Mouse (Mus musculus): ENCODE results near the gene Osbpl3.
"Not testable (repeated sequence)": the region's sequence is repeated elsewhere in the genome, so short reads cannot be mapped to it uniquely, and the experiment has no call there.

Osbpl3 gene

DNA sequence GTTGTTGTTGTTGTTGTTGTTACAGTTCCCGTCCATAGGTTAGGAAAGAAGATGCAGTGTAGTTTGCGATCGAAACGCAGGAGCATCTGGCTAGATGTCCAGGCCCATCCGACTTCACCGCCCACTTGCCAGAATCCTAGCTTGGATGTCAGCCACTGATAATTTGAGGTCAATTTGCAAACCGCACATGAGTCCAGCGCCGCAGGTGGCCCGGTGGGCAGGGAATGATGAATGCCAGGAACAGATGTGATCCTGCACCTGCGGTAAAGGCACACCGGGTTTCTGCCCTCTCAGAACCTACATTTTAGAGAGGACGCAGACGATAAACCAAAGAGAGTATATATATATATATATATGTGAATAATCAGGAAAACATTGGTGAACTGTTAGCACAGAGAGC lies 705 bp upstream of the Osbpl3 start:
- in situ Hi-C loops (cut with MboI; ENCODE audit: low pct_unique_long_range_greater_than_20kb in 1 of 2, low sequenced_read_pairs in 2 of 2, unreplicated experiment in 1 of 2) = no loop called here

DNA sequence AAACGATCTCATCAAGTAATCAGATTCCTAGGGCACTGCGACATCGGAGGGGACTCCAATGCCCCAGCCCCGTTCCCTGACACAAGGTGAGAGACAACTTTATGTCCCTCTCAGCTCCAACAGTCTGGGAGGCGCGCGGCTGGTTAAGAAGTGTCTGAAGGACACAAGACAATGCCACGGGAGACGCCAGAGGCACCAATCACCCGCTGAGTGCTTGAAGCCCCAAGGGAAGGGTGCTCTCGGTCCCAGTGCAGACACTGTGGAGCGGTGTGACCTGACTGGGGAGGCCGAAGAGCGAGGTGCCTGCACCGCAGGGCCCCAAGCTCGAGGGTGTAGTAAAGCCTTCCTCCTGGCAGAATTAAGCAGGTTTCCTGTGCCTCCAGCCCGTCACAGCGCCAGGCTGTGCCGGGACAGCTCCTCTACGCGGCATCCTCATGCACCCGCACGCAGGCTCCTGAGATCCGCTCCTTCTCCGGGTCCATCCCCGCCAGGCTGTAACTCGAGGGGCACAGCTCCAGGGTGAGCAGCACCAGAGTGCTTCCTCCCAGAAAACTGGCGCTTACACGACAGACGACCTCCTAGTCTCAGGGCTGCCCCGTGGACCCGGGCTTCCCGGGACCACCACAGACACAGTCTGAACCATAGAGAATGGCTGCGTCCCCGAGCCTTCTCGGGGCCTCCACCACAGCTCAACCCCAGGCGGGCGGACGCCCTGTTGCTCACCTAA lies 736 bp downstream of the Osbpl3 start:
- in situ Hi-C loops (cut with MboI; ENCODE audit: low pct_unique_long_range_greater_than_20kb in 1 of 2, low sequenced_read_pairs in 2 of 2, unreplicated experiment in 1 of 2) = no loop called here

DNA sequence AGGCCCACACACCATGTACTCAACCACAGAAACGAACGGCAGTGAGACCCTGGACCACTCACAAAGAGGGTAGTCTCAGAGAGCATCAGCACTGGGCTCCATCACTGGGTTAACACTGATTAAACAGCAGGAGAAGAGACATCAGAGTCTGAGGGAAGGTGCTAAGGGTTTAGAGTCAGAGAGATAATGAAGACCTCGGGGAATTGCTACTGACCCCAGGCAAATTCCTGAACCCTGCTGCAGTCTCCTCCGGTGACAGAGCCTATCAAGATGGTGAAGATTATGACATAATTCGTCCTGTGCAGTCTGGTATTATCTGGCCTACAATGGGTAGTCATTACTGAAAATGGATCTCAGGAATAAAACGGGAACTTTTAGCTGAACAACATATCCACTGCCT lies 2.4 kb downstream of the Osbpl3 start:
- in situ Hi-C loops (cut with MboI; ENCODE audit: low pct_unique_long_range_greater_than_20kb in 1 of 2, low sequenced_read_pairs in 2 of 2, unreplicated experiment in 1 of 2) = no loop called here

DNA sequence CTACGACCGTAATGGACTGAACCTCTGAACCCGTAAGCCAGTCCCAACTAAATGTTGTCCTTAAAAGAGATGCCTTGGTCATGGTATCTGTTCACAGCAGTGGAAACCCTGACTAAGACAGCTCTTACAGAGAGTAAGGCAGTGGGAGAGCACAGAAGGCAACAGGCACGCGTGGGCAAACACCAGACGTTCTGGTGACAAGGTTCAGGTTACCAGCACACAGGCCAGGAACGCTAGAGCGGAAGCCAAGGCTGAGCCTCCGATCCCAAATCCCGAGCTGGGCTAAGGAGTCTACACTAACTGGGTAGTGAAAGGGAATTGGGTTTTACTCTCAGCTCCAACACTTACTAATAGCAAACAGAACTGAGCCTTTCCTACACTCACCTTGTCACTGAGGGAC lies 3.8 kb downstream of the Osbpl3 start:
- in situ Hi-C loops (cut with MboI; ENCODE audit: low pct_unique_long_range_greater_than_20kb in 1 of 2, low sequenced_read_pairs in 2 of 2, unreplicated experiment in 1 of 2) = no loop called here

DNA sequence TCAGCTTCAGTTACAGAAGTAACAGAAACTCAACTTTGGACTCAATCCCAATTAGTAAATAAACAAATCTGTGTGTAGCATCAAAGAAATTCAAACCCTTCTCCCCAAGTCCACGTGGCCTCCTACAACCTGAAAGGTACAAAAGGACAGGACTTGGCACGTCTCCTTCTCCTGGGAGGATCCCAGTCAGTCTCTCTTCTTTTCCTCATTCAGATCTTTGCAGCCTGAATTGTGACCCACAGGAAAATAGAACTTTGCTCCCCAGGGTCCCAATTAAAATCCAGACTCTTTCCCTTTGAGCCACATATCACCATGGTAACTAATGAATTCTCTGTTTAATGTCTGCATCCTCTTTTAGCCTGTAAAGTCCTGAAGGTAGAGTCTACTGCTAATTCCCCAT lies 10.4 kb downstream of the Osbpl3 start:
- in situ Hi-C loops (cut with MboI; ENCODE audit: low pct_unique_long_range_greater_than_20kb in 1 of 2, low sequenced_read_pairs in 2 of 2, unreplicated experiment in 1 of 2) = no loop called here

DNA sequence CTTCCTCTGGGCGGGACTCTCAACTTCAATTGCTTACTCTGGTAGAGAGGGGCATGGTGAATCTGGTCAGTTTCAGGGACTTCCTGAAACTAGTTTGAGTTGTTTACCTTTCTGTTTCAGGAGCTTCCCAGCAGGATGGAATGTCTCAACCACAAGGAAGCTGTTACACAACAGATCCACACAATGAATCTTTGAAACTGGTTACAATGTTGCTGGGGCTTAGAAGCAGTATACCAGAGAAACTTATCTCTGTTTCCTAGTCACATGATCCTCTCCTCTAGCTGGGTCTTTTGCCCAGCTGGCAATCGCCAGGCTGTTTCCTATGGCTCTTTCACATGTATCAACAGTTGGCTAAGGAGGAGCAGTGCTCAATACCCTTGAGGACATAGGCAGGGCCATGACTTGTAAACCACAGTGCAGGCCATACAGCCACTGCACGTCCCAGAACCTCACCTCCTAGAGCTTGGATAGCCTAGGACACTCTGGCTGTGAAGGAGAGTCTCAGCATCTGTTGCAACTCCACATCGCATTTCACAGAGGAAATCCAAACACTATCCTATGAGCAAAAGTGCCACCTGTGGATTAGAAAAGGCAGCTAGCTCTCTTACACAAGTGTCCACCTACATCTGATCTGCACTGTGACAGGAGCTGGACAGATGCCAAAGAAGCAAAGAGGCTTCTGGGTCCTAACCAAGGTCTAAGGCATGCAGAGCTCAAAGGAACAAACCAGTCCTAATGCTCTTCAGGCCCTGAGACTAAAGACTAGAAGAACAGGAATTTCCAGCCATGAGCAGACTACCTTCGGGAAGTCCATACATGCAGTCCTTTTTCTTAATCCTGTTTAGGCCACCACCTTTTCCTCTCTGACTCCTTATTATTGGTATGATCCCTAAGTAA lies 14.8 kb downstream of the Osbpl3 start:
- in situ Hi-C loops (cut with MboI; ENCODE audit: low pct_unique_long_range_greater_than_20kb in 1 of 2, low sequenced_read_pairs in 2 of 2, unreplicated experiment in 1 of 2) = no loop called here

DNA sequence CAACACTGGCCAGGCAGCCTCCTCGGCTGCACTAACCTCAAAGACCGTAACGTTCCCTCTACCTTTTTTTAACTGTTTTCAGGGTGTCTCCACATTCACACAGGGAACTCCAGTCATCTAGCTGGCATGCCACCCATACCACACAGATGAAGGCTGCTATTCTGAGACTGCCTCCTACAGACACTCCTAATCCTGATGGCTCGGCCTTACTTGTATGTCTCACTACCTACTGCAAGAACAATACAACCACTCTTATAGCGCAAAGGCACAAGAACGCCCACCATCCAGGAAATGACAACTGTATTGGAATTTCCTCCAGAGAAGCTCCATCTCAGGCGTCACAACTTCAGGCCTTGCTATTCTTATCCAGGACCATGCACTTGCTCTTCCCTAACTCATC lies 15.8 kb downstream of the Osbpl3 start:
- in situ Hi-C loops (cut with MboI; ENCODE audit: low pct_unique_long_range_greater_than_20kb in 1 of 2, low sequenced_read_pairs in 2 of 2, unreplicated experiment in 1 of 2) = no loop called here

DNA sequence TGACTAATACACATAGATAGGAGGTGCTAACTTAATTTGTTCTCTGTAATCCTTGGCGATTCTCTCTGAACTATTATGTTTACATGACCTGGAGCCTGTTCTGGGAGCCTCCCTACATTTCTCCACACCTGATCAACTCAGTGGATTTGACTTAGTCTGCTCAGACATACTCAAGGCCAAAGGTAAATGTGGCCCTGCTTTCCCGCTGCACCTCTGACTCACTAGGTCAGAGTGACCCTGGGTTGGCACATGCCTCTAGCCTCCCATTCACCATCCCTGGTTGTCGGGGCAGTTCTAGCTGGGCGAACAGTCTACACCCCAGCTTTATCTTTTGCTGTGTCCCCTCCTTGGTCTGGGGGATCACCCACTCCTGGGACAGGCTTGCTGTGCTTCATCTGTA lies 17.1 kb downstream of the Osbpl3 start:
- in situ Hi-C loops (cut with MboI; ENCODE audit: low pct_unique_long_range_greater_than_20kb in 1 of 2, low sequenced_read_pairs in 2 of 2, unreplicated experiment in 1 of 2) = not testable (repeated sequence)

DNA sequence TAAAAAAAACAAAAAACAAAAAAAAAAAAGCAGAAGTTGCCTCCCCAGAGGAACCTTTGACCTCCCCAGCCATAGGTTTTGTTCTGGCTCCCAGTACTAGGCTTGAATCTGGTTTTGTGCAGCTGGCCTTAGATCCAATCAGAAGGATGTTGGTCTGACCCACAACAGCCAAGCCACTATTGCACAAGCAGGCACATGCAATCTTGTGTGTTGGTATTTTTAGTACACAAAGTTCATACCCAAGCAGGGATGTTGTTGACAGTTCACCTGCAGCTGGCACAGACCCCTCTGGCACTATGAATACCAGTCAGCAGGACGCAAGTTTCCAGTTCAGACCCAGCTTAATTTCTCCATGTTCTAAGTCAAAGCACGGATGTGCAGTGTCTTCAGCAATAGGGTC lies 18.2 kb downstream of the Osbpl3 start:
- in situ Hi-C loops (cut with MboI; ENCODE audit: low pct_unique_long_range_greater_than_20kb in 1 of 2, low sequenced_read_pairs in 2 of 2, unreplicated experiment in 1 of 2) = no loop called here

DNA sequence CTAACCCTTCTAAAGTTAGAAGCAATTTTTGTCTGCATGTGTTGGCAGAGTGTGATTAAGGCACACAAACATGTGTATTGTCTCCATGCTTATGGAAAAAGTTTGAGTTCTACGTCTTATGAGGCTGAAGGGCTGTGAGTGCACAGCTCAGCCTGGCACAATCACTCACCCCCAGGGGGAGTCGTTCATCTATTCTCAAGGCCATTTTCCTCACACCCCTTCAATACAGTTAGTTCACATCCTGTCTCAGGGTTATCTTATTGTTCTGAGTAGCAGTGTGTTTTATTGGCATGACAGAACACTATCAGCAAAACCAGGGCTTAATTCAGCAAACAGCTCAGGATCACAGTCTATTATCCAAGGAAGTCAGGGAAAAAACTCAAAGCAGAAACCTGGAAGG lies 19.3 kb downstream of the Osbpl3 start:
- in situ Hi-C loops (cut with MboI; ENCODE audit: low pct_unique_long_range_greater_than_20kb in 1 of 2, low sequenced_read_pairs in 2 of 2, unreplicated experiment in 1 of 2) = no loop called here

DNA sequence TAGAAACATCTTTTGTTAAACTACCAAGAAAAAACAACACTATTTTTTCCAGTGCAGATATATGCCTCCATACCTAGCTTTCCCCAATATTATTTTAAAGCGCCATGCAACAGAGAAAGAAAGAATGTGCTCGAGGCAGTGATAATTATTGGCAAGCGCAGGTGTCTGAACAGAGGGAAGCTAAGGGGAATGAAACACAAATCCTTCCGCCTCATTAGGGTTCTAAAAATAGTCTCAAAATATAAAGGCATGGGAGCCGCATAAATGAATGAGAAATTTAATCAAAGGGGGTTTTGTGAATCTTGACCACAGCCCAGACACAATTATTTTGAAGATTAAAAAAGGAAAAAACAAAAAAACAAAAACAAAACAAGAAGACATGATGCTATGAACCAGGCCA lies 23.5 kb downstream of the Osbpl3 start:
- in situ Hi-C loops (cut with MboI; ENCODE audit: low pct_unique_long_range_greater_than_20kb in 1 of 2, low sequenced_read_pairs in 2 of 2, unreplicated experiment in 1 of 2) = no loop called here

DNA sequence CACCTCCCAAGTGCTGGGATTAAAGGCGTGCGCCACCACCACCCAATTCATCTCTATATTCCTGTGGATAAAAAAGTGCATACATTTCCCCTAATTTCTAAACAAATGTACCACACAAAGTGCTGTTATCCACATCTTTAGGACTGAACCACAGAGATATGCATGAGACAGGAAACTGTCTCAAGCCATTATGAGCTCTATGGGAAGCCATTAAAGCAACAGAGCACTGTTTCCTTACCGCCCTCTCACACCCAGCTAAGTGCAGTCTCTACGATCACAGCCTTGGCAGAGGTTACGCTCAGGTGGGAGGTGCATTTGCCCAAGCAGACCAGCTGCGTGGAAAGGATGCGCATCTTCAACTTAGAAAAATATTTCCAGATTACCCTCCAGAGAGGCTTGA lies 26.7 kb downstream of the Osbpl3 start:
- in situ Hi-C loops (cut with MboI; ENCODE audit: low pct_unique_long_range_greater_than_20kb in 1 of 2, low sequenced_read_pairs in 2 of 2, unreplicated experiment in 1 of 2) = no loop called here

DNA sequence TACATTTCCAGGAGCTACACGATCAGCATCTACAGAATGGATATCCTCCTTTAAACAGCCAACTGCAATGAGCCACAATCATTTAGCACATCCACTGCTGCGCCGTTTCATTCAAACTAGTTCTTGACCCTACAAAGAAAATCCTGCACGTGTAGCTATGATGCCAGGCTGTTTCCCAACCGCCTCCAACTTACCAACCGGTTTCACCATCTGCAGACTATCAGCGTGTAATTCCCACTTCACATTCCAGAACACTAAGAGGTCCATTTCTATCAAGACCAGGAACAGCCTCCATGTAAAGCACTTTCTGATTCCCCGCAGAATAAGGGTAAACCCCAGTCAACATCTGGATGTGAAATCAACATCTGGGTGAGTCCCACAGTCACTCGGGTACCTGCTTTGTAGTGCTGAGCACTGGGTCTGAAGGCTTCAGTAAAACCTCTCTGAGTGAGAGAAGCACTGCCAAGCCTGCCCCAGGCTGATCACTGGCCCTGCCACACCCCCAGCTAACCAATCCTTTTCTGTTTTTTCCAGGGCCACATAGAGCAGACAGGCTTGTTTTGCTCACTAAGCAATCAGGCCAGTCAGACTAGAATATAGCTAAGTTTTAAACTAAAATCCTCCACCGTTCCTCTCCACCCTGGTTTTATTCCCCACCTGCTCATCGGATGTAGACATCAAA lies 28.8 kb downstream of the Osbpl3 start:
- in situ Hi-C loops (cut with MboI; ENCODE audit: low pct_unique_long_range_greater_than_20kb in 1 of 2, low sequenced_read_pairs in 2 of 2, unreplicated experiment in 1 of 2) = no loop called here

DNA sequence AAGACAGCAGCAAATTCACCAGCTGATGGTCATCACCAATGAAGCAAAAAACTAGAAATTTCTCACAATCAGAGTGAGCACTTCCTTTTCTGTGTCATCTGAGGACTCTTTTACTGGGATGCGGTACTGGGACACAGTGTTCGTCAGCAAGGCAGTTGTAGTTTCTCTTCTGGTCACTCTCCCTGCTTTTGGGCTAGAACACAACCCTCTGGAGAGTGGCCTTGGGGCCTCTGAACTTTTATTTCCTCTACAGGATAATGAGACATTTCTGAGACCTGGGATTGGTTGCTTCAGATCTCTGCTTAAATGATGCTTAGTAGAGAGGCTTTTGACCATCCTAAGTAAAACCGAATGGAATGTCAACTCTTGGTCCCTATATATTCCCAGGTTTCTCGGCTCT lies 29.4 kb downstream of the Osbpl3 start:
- in situ Hi-C loops (cut with MboI; ENCODE audit: low pct_unique_long_range_greater_than_20kb in 1 of 2, low sequenced_read_pairs in 2 of 2, unreplicated experiment in 1 of 2) = no loop called here

DNA sequence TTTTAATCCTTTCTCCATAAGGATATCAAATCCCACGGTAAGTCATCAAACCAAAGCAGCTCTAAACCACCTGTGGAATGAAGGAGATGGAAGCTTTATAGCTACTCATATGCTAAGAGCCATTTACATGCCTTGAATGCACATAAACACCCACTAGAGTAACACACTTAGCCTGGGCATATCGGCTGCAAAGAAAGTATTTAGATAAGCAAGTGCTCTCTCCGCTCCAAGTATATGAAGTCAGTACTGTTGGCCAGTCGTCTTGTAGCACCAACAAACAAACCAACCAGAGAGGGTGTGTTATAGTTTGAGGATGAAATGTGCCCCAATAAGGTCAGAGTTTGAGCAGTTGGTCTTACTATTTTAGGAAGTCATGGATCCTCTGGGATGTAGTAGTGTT lies 31.7 kb downstream of the Osbpl3 start:
- in situ Hi-C loops (cut with MboI; ENCODE audit: low pct_unique_long_range_greater_than_20kb in 1 of 2, low sequenced_read_pairs in 2 of 2, unreplicated experiment in 1 of 2) = no loop called here

DNA sequence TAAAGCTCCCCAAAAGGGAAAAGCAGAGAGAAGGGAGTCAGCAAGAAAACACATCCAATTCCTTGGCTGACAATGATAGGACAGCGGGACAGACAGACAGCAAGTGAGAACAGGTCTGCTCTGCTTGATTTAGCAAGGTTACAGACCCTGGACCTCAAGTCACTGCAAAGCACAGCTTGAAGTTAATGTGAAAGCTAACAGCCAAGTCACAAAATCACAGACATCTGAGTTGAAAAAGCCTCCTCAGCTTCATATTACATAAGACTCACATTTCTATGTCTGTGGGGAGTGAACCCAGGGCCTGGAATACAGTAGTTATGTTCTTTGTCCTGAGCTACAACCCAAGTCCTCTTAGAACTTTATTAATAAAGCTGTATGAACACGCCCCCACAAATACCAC lies 35.6 kb downstream of the Osbpl3 start:
- in situ Hi-C loops (cut with MboI; ENCODE audit: low pct_unique_long_range_greater_than_20kb in 1 of 2, low sequenced_read_pairs in 2 of 2, unreplicated experiment in 1 of 2) = no loop called here

DNA sequence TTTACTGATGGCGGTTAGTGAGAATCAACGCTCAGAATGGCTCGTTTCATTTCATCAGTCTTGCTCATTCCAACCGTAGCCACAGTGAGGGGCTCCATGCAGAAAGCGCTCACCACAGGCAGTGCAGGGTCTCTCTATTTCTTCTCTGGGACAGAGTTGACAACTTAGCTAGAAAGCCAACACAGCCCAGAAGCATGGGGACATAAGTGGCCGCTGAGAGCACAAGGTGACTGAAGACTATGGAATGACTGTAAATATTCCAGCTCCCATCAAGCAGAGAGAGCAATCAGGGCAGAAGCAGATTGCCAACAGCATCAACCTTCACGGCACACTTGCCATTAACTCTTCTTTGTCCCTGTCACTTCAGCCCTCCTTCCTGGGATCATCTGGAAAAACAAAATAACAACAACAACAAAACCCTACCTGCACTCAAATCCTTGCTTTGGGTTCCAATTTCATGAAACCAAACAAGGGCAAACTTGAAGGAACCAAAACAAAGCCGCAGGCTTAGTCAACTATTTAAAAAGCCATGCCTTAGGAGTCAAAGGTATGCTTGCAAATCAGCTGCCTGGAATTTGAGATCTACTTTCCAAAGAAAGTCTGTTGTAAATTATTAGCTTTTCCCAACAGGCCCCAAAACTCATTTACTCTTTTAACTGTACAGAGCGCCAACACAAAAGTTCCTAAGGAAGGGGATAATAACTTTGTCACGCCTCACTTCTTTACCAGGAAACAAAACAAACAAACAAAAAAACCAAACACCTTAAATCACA lies 36.3 kb downstream of the Osbpl3 start:
- in situ Hi-C loops (cut with MboI; ENCODE audit: low pct_unique_long_range_greater_than_20kb in 1 of 2, low sequenced_read_pairs in 2 of 2, unreplicated experiment in 1 of 2) = no loop called here

DNA sequence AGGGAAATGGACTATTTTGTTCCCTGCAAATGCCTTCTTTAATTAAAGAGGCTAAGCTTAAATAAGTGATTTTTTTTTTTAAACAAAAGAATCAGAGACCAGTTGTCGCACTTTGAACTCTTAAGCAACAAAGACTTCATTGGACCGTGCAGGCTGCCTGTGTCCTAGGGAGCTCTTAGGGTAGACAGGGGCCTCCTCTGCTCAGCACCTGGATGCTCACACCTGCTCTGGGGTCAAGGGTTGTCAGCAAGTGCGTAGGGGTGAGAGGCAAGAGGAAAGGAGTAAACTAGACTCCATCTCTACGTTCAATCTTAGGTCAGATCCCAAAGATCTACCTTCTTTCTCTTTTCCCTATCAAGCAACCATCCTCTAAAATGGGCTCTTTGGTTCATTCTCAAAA lies 37.0 kb downstream of the Osbpl3 start:
- in situ Hi-C loops (cut with MboI; ENCODE audit: low pct_unique_long_range_greater_than_20kb in 1 of 2, low sequenced_read_pairs in 2 of 2, unreplicated experiment in 1 of 2) = no loop called here

DNA sequence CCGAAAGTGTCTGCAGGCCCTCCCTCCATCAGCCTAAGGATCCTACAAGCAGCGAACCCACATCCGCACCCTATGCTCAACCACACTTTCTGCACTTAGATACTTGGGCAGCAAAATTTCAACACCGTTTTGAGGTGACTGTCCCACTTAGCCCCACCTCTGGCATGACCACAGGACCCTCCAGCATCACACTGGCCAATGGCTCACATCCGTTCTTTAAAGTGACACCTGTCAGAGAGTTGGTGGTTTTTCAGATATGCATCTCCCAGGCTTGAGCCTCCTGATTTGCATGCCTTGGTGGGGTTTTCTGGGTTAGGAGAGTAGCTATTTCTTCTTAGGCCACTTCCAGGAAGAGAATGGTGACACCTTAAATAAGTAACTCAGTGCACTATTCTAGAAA lies 39.1 kb downstream of the Osbpl3 start:
- in situ Hi-C loops (cut with MboI; ENCODE audit: low pct_unique_long_range_greater_than_20kb in 1 of 2, low sequenced_read_pairs in 2 of 2, unreplicated experiment in 1 of 2) = no loop called here
